Comparison of ENCODE assay signal across 8 mouse cellular contexts in genomic region chr14:20891941-20892402, GRCm38 (mm10). TPM values are rescaled to one million over a fixed set of nuclear protein-coding genes. Genes with fewer than 3 reads are reported as not detected.
A peak's percentile ranks its signal among the peaks of the same experiment; 100 is the strongest.
DNase-seq lines count a peak whose midpoint lies in the region; ATAC-seq lines count a peak whose summit lies in the region.

No protein-coding gene starts in this region.

- no peak overlapping the region for H3K9ac ChIP-seq in embryonic facial prominence, embryonic 11.5 days (replicated peaks; ENCODE audit: low read length)
- no peak overlapping the region for H3K9ac ChIP-seq in heart, embryonic 16.5 days (ENCODE audit: low read length)

- 46% methylated on average over 9 of the region's 9 CpGs for WGBS in embryonic facial prominence, embryonic 11.5 days
- WGBS in heart, embryonic 16.5 days: 34% methylated on average over 9 of the region's 9 CpGs

- no peak overlapping the region for H3K4me2 ChIP-seq in embryonic facial prominence, embryonic 11.5 days (ENCODE audit: low read depth, low read length)
- no peak overlapping the region for H3K4me2 ChIP-seq in heart, embryonic 16.5 days (ENCODE audit: low read depth, low read length)

- no peaks in the 10 kb centered on the region for H3K36me3 ChIP-seq in embryonic facial prominence, embryonic 11.5 days (replicated peaks; ENCODE audit: control insufficient read depth, insufficient read depth, low read depth, low read length)
- no peaks in the 10 kb centered on the region for H3K36me3 ChIP-seq in heart, embryonic 16.5 days (ENCODE audit: control insufficient read depth, insufficient read depth)
- H3K36me3 ChIP-seq in megakaryocyte, embryonic 14.5 days (replicated peaks; ENCODE audit: low read length): no peaks in the 10 kb centered on the region

- DNase-seq in gastrocnemius, postnatal 25 days: peak; percentile 45
- no peak for DNase-seq in gastrocnemius, postnatal 14 days
- peak; percentile 45 for DNase-seq in embryonic facial prominence, embryonic 11.5 days (ENCODE audit: low spot score)
- peak; percentile 15 to 38 for DNase-seq in left cerebral cortex, adult 18-20 months (ENCODE audit: low spot score in 2 of 2)
- DNase-seq in telencephalon, adult 2 months (ENCODE audit: low read depth, low spot score): peak; percentile 78
- DNase-seq in ovary, postnatal 10 days (ENCODE audit: low spot score): no peak

- no peaks in the 10 kb centered on the region for H3K4me1 ChIP-seq in embryonic facial prominence, embryonic 11.5 days (ENCODE audit: control insufficient read depth, insufficient read depth, low read length)
- H3K4me1 ChIP-seq in heart, embryonic 16.5 days (ENCODE audit: control insufficient read depth, insufficient read depth, low read length): peaks cover 6% of the 10 kb centered on the region; the same call in 1 of the 2 replicates
- H3K4me1 ChIP-seq in megakaryocyte, embryonic 14.5 days: peaks cover 78% of the 10 kb centered on the region

- no peak for ATAC-seq in embryonic facial prominence, embryonic 11.5 days (replicated peaks; ENCODE audit: insufficient number of reproducible peaks, low FRiP score, low TSS enrichment, low read depth)
- ATAC-seq in heart, embryonic 16.5 days (replicated peaks; ENCODE audit: extremely low read depth, insufficient read depth, low FRiP score): peak; percentile 60

- no peaks in the 10 kb centered on the region for H3K9me3 ChIP-seq in embryonic facial prominence, embryonic 11.5 days (replicated peaks; ENCODE audit: control insufficient read depth, low read length)
- no peaks in the 10 kb centered on the region for H3K9me3 ChIP-seq in heart, embryonic 16.5 days (replicated peaks; ENCODE audit: control insufficient read depth, low read length)
- H3K9me3 ChIP-seq in megakaryocyte, embryonic 14.5 days: no peaks in the 10 kb centered on the region

- intact Hi-C loops in gastrocnemius, postnatal 14 days (cut with DNase I; ENCODE audit: low total_unique reads): no loop called here

- H3K27me3 ChIP-seq in embryonic facial prominence, embryonic 11.5 days (ENCODE audit: control insufficient read depth, insufficient read depth, low read length): no peaks in the 10 kb centered on the region
- H3K27me3 ChIP-seq in heart, embryonic 16.5 days (ENCODE audit: control insufficient read depth, insufficient read depth, low read length): no peaks in the 10 kb centered on the region
- no peaks in the 10 kb centered on the region for H3K27me3 ChIP-seq in megakaryocyte, embryonic 14.5 days (replicated peaks)

- H3K27ac ChIP-seq in embryonic facial prominence, embryonic 11.5 days (replicated peaks; ENCODE audit: low read depth, low read length): no peak overlapping the region
- H3K27ac ChIP-seq in heart, embryonic 16.5 days (ENCODE audit: low read length): peak overlapping the region; percentile 71

- no peak overlapping the region for H3K4me3 ChIP-seq in embryonic facial prominence, embryonic 11.5 days (ENCODE audit: low read depth, low read length)
- H3K4me3 ChIP-seq in heart, embryonic 16.5 days (ENCODE audit: low read length): no peak overlapping the region
- H3K4me3 ChIP-seq in megakaryocyte, embryonic 14.5 days (replicated peaks): peak overlapping the region; percentile 83

RNA-seq across cellular contexts. Expression of gene Vcl, which starts 37.2 kb away (rescaled TPM):
- 10 to 100 TPM; 78.4 to 94.0 TPM for total RNA-seq in gastrocnemius, postnatal 25 days (2021)
- 100 to 1,000 TPM in 1 of 2 experiments, 10 to 100 TPM in 1; 95.8 to 119 TPM for total RNA-seq in gastrocnemius, postnatal 14 days (2021)
- 40.4 and 43.8 TPM in 2 replicates for polyA plus RNA-seq in embryonic facial prominence, embryonic 11.5 days (2014; fragmentation: Nextera tagmentation; extraction: Ambion mirVana)
- polyA plus RNA-seq in heart, embryonic 16.5 days (2015; fragmentation: Nextera tagmentation; extraction: Ambion mirVana): 89.3 and 97.0 TPM in 2 replicates
- total RNA-seq in left cerebral cortex, adult 18-20 months (2021): 10 to 100 TPM; 21.7 to 26.0 TPM
- 76.3 and 106 TPM in 2 replicates for polyA plus RNA-seq in megakaryocyte, embryonic 14.5 days (2012; ENCODE audit: insufficient read depth, low replicate concordance)

RNA-seq across cellular contexts. Expression of gene Plau, which starts 55.5 kb away (rescaled TPM):
- total RNA-seq in gastrocnemius, postnatal 25 days (2021): 10 to 100 TPM; 19.1 to 19.6 TPM
- 10 to 100 TPM; 29.4 to 31.5 TPM for total RNA-seq in gastrocnemius, postnatal 14 days (2021)
- 0.83 and 1.0 TPM in 2 replicates for polyA plus RNA-seq in embryonic facial prominence, embryonic 11.5 days (2014; fragmentation: Nextera tagmentation; extraction: Ambion mirVana)
- 1.2 and 1.9 TPM in 2 replicates for polyA plus RNA-seq in heart, embryonic 16.5 days (2015; fragmentation: Nextera tagmentation; extraction: Ambion mirVana)
- 1 to 10 TPM; 7.7 to 8.2 TPM for total RNA-seq in left cerebral cortex, adult 18-20 months (2021)
- 0.35 TPM in 1 of 2 replicates, not detected in the other for polyA plus RNA-seq in megakaryocyte, embryonic 14.5 days (2012; ENCODE audit: insufficient read depth, low replicate concordance)

Comparison
In these comparisons a context has a peak if more than half of its experiments do, and no peak if none do; other contexts are left out.
1. DNase-seq: peak in gastrocnemius, postnatal 25 days (single experiment), embryonic facial prominence, embryonic 11.5 days (single experiment), left cerebral cortex, adult 18-20 months (2 of 2) and telencephalon, adult 2 months (single experiment); none in gastrocnemius, postnatal 14 days (single experiment) and ovary, postnatal 10 days (single experiment).